Mouse (Mus musculus): ENCODE results near the gene Rptor.

The Rptor gene

GRCm38 (mm10) chr11:119913935-119914314 is 311.2 kb downstream of the Rptor start:
- DNase-seq: no peak

DNA sequence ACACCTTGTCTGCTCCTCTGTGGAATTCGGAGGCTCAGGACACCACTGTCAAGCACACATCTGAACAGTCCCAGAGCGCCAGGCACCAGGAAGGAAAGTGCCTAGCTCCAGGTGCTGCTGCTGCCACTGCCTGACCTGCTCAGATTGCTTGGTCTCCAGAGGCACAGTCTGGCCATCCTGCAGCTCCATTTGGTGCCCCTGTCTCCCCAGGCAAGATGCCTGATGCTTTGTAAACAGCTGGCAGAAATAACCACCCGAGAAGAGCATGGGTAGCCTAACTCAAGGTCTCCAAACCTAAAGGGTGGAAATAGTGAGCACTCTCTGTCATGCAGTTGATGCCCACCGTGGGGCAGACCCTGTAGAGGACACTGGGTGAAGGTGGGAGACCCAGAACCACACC is 311.7 kb downstream of the Rptor start:
- DNase-seq: no peak

DNA sequence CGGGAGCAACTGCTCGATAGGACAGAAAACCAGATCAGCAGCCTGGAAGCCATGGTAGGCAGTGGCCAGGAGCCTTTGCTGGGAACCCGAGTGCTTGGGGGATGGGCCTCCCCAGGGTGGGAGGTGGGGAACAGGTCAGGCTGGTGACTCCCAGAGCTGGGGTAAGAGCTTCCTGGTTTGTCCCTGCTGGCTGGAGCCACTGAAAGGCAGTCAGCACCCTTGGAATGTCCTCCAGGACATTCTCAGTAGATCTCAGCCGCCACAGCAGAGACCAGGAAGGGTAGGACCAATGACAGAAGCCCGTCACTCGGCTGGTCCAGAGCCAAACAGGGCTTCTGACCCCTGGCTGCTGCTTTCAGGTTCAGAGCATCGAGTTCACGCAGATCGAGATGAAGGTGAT is 313.0 kb downstream of the Rptor start:
- peak in 1 of 2 experiments; percentile 54 for DNase-seq

GRCm38 (mm10) chr11:119916102-119916790 is 313.5 kb downstream of the Rptor start:
- peak; percentile 78 to 84 for DNase-seq

DNA sequence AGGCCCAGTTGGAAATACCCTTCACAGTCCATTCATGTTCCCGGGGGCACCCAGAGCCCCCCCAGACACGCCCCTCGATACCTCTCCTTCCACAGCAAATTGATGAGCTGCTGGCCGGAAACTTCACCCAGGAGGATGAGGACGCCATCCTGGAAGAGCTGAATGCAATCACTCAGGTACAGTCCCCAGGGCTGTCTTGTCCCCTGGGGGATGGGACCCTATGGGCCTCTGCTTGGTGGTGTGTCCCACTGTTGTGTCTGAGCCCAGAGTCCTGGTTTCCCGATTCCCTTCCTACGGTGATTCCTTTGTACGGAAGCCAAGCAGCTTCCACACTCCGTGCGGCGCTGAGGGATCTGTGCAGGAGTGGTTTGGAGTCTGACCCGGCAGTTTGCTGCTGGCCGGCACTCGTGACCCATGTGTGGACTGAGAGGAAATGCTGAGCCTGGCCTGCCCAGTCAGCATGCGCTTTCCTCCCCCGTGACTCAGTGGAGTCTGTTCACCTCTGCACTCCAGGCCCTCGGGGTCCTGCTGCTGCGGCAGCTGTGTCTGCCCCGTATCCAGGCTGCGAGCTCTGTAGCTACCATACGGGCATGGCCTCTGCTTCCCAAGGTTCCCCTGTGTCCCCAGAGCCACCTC is 314.2 kb downstream of the Rptor start:
- DNase-seq: no peak

DNA sequence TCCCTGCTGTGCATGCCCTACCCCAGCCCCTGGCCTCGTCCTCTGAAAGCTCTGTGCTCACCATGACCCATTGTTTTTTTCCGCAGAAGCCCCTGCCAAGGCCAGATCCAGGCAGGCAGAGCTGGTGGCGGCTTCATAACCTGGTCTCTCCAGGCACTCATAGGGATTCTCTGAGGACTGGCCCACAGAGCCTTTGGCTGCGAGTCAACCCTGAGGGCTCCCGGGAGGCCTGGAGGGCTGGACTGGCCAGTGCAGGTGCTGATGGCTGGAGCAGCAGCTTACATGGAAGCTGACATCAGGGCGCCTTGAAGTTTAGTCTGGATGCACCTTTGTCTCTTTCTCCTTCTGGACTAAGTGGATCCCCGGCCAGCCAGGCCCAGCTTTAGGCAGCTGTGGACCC is 315.8 kb downstream of the Rptor start:
- DNase-seq: no peak

DNA sequence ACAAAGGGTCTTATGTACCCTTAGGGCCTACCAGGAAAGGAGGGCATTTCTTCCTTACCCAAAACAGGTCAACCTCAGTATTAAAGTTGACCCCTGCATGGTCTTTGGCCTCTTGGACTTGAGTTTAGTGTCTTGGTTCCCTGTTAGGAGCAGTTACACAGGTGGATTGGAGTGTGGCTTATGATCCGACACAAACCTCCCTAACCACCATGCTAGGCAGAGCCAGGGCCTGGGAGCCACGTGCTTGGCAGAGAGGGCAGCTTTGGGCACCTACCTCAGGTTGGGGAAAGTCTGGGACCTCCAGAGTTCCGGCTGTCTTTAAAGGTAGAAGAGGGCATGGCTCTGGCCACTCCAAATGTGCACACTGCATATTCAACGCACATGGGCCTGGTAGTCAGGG is 316.7 kb downstream of the Rptor start:
- no peak for DNase-seq

GRCm38 (mm10) chr11:119919897-119920296 is 317.2 kb downstream of the Rptor start:
- DNase-seq: peak; percentile 56 to 70

DNA sequence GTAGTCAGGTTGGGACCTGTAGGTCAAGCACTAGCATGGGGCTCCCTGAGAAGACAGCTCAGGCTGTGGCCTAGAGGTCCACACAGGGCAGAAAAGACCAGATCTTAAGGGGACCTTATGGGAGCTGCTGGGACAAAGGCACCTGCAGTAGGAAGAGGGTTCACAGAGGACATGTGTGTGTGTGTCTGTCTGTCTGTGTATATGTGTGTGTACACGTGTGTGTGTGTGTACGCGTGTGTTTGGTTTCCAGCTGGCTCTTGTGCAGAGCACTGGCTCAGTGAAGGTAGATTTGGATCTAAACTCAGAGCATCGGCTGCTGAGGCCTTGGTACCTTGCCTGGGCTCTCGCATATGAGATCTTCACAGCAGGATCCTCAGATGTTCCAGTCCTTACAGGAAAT is 318.0 kb downstream of the Rptor start:
- DNase-seq: no peak

DNA sequence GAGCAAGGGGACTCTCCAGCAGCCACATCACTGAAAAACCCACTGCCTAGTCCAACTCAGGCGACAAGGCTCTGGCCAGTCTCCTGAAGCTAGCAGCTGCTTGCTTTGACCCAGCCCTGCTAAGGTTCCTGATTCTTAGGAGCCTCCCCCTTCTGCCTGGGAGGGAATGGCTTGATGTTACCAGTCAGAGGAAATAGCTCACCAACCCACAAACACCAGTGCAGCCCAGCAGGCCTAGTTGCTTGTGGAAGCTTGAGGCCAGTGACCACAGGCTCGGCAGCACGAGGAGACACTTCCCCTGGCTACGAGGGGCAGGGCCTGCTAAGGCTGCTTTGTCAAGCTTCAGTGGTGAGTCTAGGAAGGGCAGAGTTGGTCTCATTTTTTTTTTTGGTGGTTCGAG is 322.5 kb downstream of the Rptor start:
- peak; percentile 55 to 62 for DNase-seq

GRCm38 (mm10) chr11:119926762-119927161 is 324.1 kb downstream of the Rptor start:
- DNase-seq: no peak

- peak; percentile 73 to 76 for DNase-seq
Measured at GRCm38 (mm10) chr11:119928023-119928681, 325.4 kb downstream of the Rptor start.

DNA sequence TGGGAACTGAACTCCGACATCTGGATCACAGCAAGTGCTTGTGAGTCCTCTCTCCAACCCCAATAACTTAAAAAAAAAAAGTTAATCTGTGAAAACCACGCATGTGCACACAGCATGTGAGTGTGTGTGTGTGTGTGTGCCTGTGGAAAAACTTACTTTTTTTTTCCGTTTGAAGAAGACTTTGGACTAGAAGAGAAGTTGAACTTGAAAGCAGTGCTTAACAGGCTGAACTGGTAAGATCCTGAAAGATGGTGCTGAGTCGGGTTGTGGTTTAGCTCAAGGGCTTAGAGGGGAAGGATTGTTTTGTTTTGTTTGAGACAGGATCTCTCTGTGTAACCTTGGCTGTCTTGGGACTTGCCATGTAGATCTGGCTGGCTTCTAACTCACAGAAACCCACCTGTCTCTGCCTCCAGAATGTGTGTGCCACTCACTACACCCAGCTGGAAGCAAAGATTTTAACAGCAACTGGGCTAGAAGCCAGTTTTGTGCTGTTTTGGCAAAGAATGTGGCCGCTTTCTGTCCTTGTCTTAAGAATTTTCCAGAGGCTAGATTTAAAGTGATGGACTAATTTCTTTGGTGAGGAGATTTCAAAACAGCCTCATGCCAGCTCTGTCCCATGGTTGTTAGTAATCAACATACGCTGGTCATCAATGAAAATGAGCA is 327.0 kb downstream of the Rptor start:
- DNase-seq: no peak

DNA sequence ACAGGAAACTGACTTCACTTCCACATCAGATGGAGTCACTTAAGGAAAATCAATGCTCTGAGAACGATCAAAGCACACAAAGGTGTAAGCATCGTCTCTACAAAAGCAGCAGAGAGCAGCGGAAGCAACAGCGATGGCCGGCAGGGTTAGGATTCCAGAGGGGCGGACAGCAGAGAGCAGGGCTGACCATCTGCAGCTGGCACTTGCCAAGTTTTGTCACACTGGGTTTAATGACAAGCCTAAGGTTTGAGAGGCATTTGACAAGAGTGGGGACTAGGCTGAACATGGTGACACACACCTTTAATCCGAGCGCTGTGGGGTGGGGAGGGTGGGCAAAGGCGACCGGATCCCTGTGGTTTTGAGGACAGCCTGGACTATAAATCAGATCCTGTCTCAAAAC is 329.1 kb downstream of the Rptor start:
- no peak for DNase-seq

- DNase-seq: no peak
Measured at GRCm38 (mm10) chr11:119933142-119933541, 330.4 kb downstream of the Rptor start.

- DNase-seq: no peak
Measured at GRCm38 (mm10) chr11:119933819-119934583, 331.3 kb downstream of the Rptor start.

DNA sequence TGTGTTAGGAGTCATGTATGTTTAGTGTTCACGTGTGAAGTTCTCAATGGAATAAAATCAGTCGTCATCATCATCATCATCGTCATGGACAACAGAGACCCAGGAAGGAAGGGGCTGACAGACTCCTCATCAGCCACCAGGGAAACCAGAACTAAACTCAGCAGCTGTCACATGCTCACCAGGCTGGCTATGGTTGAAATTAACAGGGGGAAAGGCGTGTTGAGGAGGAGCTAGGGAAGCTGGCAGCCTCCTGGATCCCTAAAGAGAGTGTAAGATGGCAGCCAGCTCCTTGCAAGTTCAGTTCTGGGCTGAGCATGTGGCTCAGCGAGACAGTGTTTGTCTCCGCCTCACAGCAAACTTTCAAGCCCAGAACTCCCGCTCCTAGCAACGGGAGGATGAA is 332.1 kb downstream of the Rptor start:
- DNase-seq: no peak

GRCm38 (mm10) chr11:119935457-119935856 is 332.8 kb downstream of the Rptor start:
- peak; percentile 70 to 77 for DNase-seq

DNA sequence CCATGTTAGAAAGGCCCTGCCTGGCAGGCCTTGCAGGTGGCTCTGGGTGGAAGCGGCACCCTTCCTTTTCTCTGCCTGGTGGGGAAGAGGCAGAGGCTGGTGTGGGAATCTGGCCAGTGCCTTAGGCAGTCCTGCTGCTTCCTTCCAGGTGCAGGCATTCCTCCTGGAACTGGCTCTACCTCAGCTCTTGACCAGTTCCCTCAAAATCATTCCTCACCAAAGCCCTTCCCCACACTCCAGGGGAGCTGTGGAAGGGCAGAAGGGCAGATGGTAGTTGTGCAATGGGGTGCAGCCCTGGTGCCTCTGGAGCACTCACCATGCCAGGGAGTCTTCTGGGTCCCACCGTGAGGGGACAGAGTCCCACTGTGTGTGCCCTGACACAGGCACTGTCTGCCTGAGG is 333.8 kb downstream of the Rptor start:
- no peak for DNase-seq

DNA sequence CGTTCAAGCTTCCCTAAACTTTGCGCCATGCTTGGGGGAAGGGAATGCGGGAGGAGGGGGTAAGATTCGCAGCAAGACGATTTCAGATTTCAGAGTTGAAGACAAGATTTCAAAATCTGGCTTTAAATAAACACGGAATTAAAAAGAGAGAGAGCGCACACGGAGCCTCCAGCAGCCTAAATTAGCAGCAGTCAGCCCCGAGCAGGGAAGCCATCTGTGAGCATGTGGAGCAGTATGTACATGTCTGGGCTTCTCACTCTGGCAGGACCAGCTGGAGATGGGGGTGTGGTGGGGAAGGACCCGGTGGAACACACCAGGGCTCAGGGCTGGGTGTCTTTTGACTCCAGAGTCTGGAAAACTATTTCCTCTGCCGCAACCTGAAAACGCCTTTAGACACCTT is 334.5 kb downstream of the Rptor start:
- no peak for DNase-seq

- no peak for DNase-seq
Measured at GRCm38 (mm10) chr11:119937772-119938502, 335.2 kb downstream of the Rptor start.

GRCm38 (mm10) chr11:119939073-119939710 is 336.5 kb downstream of the Rptor start:
- DNase-seq: no peak

Data from lung, adult 18-20 months (tissue).